Mouse (Mus musculus) E14TG2a.4 (cell line): ENCODE measurements around the gene Nav3.

Experiments used
- H3K27me3 ChIP-seq: 2 replicates; pipeline ENCODE4 v1.6.1; 2014; ENCODE audit warnings: low read length, control low read depth; ENCODE audit not compliant: insufficient read depth
- H3K36me3 ChIP-seq: 2 replicates; pipeline ENCODE4 v1.6.1; 2014; ENCODE audit warnings: low read length, control low read depth; ENCODE audit not compliant: insufficient read depth
- H3K4me1 ChIP-seq: replicated peaks from 2 replicates; pipeline ENCODE4 v1.6.1; 2014; ENCODE audit warnings: low read depth, low read length, control low read depth
- H3K4me3 ChIP-seq: replicated peaks from 2 replicates; pipeline ENCODE4 v1.5.1; 2014; ENCODE audit warnings: mild to moderate bottlenecking, low read length
- H3K9me3 ChIP-seq: 2 replicates; pipeline ENCODE4 v1.6.1; 2014; ENCODE audit warnings: low read length, control low read depth
- CTCF ChIP-seq: conservative IDR thresholded peaks from 2 replicates; pipeline ENCODE4 v1.5.1; 2014; ENCODE audit warnings: low read length
- NANOG ChIP-seq: IDR thresholded peaks from 2 replicates; pipeline ENCODE4 v1.6.1; 2014; ENCODE audit warnings: borderline replicate concordance, low read length, mixed read lengths
- POU5F1 ChIP-seq: IDR thresholded peaks from 2 replicates; pipeline ENCODE4 v1.6.1; 2014; ENCODE audit warnings: low read length, borderline replicate concordance

The Nav3 gene

DNA sequence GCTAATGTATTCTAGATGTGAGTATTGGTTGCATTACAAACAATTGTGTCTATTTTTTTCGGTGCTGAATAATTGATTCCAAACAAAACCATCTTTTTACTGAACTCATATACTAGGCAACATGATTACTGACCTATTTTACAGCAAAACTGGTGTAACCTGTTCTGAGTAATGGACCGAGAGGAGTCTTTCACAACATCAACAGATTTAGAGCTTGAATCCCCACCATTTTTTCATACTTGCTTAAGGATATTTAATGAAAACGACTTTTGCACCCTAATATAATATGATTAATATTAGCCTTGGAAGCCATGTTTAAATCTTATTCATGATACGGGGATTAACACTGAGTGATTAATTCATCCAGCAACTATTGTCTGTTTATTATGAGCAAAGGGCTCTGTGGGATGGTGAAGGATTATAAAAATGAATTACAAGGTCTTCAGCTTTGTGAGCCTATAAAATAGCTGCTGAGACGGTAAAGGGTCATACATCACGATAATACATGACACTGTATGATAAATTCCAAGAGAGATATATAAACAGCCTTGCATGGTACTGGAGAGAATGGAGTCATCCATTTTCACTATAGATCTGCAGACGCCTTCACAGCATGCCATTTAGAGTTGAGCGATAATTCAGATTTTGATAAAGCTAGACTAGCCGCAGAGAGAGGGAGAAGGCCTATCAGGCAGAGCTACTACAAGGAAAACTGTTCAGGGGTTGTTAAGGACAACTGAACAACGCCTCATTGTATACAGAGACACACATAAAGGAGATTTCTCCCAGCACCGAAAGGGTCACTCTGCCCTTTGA, 567.4 kb downstream of the Nav3 start:
- H3K4me1 ChIP-seq: no peaks in the 10 kb centered on the region
- no peak overlapping the region for H3K4me3 ChIP-seq
- no peaks in the 10 kb centered on the region for H3K9me3 ChIP-seq
- no peaks in the 10 kb centered on the region for H3K36me3 ChIP-seq
- no peaks in the 10 kb centered on the region for H3K27me3 ChIP-seq
- TF ChIP-seq CTCF (no peak), POU5F1 (no peak), NANOG (no peak)

DNA sequence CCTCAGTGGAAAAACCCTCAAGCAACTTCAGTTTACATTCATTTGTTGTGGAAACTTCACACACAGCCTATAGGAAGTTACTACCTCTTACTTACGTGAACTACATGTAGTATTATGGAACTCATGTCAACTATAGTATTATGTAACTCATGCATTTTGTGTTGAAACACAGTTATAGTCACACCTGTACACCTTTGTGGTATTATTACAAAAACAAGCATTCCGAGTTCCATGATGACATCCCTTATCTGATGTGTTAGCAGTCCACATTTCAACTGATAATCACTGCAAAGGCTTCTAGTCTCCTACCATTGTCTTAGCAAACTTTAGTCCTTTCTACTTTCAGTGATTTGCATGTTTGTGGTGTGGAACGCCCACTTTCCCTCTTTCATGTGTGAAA, 568.8 kb downstream of the Nav3 start:
- no peaks in the 10 kb centered on the region for H3K36me3 ChIP-seq
- H3K4me1 ChIP-seq: no peaks in the 10 kb centered on the region
- no peaks in the 10 kb centered on the region for H3K27me3 ChIP-seq
- no peak overlapping the region for H3K4me3 ChIP-seq
- H3K9me3 ChIP-seq: no peaks in the 10 kb centered on the region
- TF ChIP-seq POU5F1: no peak
- TF ChIP-seq CTCF: no peak
- TF ChIP-seq NANOG: no peak

DNA sequence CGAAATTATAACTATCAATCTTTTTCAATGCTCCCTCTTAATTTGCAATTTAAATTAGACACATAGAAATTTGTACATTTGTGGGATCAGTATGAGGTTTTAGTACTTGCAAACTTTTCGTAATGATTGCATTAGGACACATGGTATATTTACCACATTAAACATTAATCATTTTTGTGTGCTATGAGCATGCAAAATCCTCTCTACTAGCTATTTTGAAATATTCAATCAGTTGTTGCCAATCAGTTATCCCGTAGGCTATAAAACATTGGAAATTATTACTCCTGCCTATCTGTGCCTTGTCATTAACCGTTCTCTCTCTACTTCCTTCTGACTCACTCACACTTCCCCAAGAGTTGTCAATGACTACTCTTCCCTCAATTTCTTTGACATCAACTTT, 579.9 kb downstream of the Nav3 start:
- Histone ChIP-seq H3K9me3 (no peaks in the 10 kb centered on the region), H3K4me1 (no peaks in the 10 kb centered on the region), H3K4me3 (no peak overlapping the region), H3K27me3 (no peaks in the 10 kb centered on the region), H3K36me3 (no peaks in the 10 kb centered on the region)
- TF ChIP-seq CTCF: no peak
- no peak for TF ChIP-seq POU5F1
- TF ChIP-seq NANOG: no peak

DNA sequence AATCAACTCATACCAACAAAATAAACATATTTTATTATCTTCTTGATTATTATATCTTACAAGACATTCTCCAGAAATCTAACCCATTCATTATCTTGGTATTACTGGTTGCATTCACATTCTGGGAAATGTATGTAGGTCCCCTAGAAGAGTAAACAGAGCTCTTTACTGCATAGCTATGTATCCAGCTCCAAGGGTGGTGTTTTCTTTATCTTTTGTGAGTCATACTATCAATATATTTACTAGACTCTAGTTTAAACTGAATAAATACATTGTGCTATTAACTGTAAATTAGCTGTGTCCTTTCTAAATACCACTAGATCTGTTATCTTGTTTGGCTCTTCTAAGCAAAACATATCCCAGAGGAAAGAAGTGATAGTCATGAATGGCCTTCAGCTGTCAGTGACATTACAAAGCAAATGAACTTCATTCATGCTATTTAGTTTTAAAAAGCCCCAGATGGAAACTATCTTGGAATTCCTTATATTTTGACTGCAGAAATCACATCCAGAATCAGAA, 580.6 kb downstream of the Nav3 start:
- H3K4me1 ChIP-seq: no peaks in the 10 kb centered on the region
- H3K27me3 ChIP-seq: no peaks in the 10 kb centered on the region
- no peaks in the 10 kb centered on the region for H3K9me3 ChIP-seq
- TF ChIP-seq CTCF: no peak
- no peak for TF ChIP-seq NANOG
- no peaks in the 10 kb centered on the region for H3K36me3 ChIP-seq
- no peak overlapping the region for H3K4me3 ChIP-seq

DNA sequence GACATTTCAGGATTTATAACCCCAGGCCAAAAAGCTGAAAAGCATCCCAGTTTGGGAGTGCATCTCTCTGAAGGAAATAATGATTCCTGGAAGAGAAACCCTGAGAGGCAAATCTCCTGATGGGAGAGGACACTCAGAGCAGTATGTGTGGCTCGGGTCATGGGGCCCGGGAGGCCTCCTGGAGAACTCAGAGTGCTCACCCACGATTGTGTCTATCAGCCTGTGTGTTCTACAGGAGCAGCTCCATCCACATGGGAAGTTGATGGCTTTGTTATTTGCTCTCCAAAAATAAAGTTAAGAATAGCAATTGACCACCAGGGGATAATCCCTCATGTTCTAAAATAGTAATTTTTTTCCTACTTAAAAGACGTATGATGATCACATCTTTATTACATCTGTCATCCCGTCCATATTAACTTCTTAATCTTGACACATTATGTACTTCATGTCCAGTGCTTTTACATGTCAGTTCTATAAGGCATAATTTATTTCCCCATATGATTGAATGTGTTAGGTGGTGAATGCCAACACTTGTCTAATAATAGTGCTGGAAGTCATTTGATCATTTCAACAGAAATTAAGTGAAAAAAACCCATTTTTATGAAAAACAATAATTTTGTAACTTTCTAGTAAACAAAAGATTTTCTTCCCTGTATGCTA, 581.2 kb downstream of the Nav3 start:
- TF ChIP-seq CTCF: no peak
- TF ChIP-seq NANOG: no peak
- no peak for TF ChIP-seq POU5F1
- Histone ChIP-seq H3K4me1 (no peaks in the 10 kb centered on the region), H3K27me3 (no peaks in the 10 kb centered on the region), H3K4me3 (no peak overlapping the region), H3K9me3 (no peaks in the 10 kb centered on the region), H3K36me3 (no peaks in the 10 kb centered on the region)

DNA sequence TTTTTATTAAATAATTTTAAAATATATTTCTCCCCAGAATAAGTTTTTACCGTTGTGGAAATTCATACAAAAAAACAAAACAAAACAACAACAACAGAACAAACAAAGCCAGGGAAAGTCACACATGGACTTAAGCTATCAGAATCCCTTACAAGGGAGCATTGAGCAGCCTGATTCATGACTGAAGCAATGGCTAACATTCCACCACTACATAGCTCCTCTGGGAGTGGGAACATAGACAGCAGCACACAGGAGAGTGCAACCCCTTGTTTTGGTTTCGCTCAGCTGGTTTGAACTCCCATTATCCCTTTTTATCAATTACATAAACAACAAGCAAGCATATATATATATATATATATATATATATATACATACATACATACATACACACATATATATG, 589.9 kb downstream of the Nav3 start:
- Histone ChIP-seq H3K36me3 (no peaks in the 10 kb centered on the region), H3K27me3 (no peaks in the 10 kb centered on the region), H3K4me3 (no peak overlapping the region), H3K4me1 (no peaks in the 10 kb centered on the region), H3K9me3 (no peaks in the 10 kb centered on the region)
- TF ChIP-seq NANOG (no peak), POU5F1 (no peak), CTCF (no peak)

DNA sequence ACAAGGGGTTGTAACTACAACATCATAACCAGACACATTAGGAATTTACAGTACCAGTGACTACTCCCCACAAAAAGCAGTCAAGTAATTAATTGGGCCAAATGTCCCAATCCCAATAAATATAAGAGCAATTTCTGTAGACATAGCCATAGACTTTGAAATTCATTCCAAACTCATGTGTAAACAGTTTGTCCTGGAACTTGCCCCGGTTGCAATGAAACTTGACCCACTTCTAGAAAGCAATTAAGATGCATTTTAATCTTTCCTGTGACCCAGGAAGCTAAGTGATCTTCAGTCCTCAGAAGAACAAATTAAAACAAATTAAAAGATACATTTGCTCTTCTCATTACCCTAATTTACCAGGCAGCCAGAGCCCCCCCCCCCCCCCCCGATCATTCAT, 590.6 kb downstream of the Nav3 start:
- H3K36me3 ChIP-seq: no peaks in the 10 kb centered on the region
- no peak for TF ChIP-seq CTCF
- TF ChIP-seq POU5F1: no peak
- TF ChIP-seq NANOG: no peak
- no peaks in the 10 kb centered on the region for H3K4me1 ChIP-seq
- no peak overlapping the region for H3K4me3 ChIP-seq
- no peaks in the 10 kb centered on the region for H3K9me3 ChIP-seq
- H3K27me3 ChIP-seq: no peaks in the 10 kb centered on the region

DNA sequence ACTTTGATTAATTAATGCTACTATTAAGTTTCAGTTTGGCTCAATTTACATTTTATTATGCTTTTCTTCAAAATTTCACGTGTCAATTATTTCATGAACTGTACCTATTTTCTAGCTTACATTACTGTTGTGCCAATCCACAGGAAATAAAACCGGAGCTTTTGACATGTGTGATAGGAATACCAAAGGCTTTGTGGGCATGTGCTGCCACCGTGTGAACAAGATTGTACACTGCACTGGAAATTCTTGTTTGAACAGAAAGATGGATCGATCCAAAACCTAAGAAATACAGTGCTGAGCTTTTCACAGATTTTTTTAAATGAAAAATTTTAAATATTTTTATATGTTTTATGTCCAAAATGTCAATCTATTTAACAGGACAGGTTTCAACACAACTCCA, 591.3 kb downstream of the Nav3 start:
- no peaks in the 10 kb centered on the region for H3K9me3 ChIP-seq
- no peak overlapping the region for H3K4me3 ChIP-seq
- H3K27me3 ChIP-seq: no peaks in the 10 kb centered on the region
- H3K4me1 ChIP-seq: no peaks in the 10 kb centered on the region
- no peaks in the 10 kb centered on the region for H3K36me3 ChIP-seq
- TF ChIP-seq NANOG (no peak), CTCF (peak; percentile 36), POU5F1 (no peak)
